Mouse (Mus musculus) c-Kit-positive CD71-positive TER-119-negative erythroid progenitor cells, embryonic 14.5 days (primary cell): Measurements from ENCODE around the gene Pmpcb.

Experiments
- DNase-seq: peaks from one replicate; pipeline ENCODE4 v3.0.0-alpha.2; 2013; ENCODE audit warnings: low read depth

Gene Pmpcb

DNA sequence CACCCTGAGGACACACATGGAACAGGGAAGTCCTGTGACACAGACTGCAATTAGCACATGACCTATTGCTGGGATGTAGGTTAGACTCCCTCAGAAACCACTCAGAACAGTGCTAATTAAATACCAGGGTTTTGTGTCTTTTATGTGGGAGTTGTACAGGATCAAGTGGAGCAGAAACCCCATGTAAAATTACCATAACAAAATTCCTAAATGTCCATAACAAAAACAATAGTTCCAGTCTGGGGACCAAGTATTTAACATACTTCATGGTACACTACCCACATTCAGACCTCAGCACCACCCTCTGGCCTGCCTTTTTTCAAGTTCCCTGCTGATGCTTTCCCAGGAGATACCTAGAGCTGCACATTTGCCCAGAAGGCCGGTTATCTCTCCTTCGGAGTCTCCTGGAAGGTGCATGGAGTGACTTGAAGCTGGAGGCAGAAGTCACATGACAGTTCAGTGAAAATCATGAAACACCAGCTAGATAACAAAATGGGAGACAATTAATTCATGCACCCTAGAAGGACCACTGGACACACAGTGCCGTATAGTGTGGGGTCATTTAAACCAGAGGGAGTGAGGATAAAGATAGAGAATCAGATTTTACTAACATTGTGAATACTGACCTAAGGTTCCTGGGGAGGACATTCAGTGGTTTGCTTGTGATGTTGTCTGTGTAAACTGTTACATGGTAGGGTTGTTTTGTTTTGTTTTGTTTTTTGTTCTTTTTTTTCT lies 4.6 kb upstream of the Pmpcb start:
- no peak for DNase-seq

DNA sequence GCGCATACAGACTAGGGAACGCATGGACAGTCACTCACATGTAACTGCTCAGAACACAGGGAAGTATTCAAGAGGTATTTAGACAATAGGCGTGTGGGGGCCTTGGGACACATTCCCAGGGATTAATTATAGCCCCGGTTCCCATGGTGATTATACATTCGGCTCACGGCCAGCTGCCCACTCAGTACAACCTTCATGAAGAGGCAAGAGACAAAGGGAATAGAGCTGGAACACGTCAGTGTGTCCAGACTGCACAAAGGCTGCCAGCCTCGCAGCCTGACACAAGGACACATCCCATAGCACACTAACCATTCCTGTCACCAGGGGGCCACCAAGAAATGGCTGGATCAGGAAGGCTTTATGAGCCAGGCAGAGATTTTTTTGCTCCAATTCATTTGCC lies 4.0 kb upstream of the Pmpcb start:
- DNase-seq = no peak

DNA sequence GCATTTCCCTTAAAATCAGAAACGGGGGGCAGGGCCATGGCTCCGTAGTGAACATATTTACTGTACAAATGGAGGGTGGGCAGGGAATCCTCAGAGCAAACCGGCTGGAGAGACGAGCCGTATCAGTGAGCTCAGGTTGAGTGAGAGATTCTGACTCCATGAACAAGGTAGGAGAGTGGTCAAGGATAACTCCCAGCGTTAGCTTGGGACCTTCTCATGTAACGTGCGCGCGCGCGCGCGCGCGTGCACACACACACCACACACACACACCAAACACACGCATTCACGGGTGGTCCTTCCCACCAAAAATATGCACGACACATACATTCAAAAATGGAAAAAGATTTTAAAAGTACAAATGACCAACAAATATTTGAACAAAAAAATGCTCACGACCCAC lies 1.8 kb upstream of the Pmpcb start:
- no peak for DNase-seq

DNA sequence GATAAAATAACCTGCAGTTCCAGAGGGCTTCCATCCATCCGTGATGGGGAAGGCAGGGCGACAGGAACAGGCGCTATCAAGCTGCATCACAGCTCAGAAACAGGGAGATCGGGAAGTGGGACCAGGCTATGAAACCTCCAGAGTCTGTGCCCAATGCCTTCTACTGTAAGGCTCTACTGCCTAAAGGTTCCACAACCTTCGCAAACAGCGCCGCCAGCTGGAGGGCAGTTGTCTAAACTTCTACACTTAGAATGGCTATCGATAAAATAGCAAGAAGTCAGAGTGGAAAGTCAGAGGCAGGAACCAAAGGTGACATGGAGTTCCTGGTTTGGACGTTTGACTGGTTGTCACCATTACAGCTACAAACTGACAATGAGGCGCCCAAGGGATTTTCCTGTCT lies 1.4 kb upstream of the Pmpcb start:
- peak; percentile 81 for DNase-seq

DNA sequence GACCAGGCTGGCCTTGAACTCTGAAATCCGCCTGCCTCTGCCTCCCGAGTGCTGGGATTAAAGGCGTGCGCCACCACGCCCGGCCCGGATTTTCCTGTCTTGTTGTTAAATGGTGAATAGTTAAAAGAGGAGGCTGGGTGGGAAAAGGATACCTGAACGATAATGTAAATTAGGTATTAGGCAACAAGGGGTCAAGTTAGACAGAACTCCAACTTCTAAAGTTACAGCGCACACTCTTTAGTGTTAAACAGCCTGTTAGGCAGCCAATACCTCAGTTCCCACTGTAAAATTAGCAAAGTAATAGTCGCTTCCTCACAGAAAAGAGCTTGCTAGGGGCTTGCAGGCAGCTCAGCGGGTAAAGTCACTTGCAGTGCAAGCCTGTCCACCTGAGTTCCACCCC lies 895 bp upstream of the Pmpcb start:
- no peak for DNase-seq

DNA sequence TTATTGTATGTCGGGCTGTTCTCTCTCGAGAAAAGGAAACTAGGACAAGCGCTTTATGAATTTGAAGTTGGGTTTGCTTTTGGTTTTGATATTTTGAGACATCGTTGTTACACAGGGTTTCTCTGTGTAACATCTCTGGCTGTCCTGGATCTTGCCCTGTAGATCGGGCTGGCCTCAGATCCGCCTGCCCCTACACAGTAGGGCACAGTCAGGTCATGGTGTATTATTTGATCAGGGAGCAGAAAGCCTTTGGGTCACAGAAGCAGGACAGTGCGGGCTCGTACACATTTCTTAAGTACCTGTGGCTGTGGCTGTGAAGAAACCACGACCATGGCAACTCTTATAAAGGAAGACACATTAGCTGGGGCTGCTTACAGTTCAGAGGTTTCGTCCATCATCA lies 679 bp downstream of the Pmpcb start:
- DNase-seq = no peak

DNA sequence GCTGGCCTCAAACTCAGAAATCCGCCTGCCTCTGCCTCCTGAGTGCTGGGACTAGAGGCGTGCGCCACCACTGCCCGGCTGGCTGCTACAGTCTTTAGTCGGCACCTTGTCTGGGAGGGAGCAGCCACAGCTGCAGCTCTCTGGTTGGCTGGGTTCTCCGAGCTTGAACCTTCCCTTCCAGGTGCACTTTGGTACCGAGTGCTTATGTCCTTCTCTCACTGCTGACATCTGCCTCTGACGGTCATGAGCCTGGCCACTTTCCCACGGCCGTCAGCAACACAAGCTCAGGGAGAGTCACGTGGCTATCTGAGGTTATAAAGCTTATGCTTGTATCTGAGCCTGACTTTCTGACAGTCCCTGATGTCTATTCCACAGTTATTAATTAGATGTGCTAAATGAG lies 2.2 kb downstream of the Pmpcb start:
- no peak for DNase-seq

DNA sequence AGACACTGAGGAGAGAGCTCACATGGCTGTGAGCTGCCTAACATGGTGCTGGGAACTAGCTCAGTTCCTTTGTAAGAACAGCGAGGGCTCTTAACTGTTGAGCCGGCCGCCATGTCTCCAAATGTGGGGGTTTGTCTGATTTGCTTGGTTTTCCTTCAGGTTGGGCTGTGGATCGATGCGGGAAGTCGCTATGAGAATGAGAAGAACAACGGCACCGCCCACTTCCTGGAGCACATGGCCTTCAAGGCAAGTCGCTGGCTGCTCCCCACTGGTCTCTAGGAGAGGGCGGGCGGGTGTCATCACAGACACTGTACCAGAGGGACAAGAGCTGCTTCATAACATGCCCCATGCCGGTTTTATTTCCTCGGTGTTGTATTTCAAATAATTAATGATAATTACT lies 2.9 kb downstream of the Pmpcb start:
- DNase-seq = no peak

DNA sequence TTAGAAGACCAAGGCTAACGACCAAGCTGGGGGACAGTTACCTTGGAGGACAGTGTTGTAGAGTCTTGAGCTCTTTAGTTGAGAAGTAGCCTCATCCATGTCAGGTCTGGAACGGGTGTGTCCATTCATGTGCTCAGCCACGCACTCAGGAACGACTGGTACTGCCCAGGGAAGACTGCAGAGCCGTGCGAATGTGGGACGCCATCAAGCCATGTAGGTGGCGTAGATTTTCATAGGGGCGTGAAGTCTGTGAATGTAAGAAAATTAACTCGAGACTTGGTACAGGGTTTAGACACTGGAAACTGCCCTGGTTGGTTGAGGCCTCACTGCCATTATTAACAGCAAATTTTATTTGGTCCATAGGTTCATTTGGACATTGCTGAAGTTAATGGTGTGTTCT lies 6.7 kb downstream of the Pmpcb start:
- no peak for DNase-seq

DNA sequence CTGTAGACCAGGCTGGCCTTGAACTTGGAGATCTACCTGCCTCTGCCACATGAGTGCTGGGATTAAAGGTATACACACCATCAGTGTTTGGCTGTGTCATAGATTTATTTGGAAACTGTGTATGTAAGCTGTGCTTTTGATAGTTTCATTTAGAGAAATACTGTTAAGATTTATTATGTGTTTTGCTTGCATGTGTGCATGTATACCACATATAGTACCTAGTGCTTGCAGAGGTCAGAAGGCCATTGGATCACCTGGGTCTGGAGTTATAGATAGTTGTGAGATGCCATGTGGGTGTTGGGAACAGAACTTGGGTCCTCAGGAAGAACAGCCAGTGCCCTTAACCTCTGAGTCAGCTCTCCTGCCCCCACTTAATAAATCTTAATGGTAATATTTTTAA lies 7.7 kb downstream of the Pmpcb start:
- no peak for DNase-seq

DNA sequence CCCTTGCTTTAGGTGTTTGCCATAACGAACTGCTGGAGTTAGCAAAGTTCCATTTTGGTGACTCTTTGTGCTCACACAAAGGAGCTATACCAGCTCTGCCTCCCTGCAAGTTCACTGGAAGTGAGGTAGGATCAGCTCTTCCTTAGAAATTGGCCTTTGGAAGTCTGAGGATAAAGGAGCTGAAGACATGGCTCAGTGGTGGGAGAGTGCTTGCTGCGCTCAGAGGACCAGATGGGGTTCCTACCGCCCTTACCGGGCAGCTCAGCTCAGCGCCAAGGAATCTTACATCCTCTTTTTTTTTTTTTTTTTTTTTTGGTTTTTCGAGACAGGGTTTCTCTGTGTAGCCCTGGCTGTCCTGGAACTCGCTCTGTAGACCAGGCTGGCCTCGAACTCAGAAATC lies 9.0 kb downstream of the Pmpcb start:
- no peak for DNase-seq

DNA sequence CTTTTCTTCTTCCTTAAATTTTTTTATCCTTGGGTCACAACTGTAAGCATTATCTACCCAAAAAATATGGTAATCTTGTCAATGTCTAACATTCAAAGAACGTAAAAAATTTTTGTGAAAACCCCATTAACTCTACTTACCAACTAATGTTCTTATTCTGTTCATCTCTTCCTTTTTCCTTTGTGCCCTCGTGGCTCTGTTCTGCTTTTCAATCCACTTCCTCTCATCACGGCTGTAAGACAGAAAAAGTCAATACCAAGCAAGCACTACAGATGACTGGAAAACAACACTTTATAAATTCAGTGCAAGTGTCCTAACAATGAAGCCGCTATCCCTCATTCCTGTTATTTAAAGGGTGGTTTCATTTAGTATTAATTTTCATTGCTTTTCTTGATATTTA lies 31.6 kb downstream of the Pmpcb start:
- no peak for DNase-seq

DNA sequence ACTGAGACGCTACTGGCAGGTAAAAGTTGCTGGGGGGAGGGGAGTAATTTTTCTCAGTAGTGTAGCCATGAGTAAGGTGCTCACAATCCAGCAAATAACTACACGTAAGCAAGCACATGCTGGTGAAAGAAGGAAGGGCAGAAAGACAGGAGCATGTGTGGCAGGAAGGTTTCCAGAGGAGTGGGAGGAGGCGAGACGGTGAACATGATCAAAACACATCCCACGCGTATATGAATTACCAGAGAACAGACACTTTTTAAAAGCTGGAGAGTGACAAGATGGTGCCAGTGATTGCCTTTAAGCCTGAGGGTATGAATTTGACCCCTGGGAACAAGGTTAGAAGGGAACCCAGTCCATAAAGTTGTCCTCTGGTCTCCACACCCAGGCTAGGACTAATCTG lies 32.9 kb downstream of the Pmpcb start:
- no peak for DNase-seq

DNA sequence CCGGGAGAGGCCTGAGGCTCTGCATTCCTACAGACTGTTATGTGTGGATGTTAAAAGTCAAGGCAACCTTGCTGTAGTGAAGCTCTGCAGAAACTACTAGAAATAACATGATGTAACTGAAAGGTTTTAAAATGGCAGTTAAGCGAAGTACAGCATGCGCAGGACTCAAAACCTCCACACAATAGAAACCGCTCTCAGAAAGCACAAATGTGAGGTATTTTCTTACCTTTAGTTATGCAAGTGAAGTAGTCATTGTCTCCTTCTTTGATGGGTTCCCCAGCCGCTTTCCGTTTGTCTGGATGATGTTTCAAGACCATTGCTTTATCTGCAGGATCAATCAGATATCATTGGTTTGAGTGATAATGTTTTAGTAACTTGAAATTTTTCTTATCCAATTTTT lies 39.5 kb downstream of the Pmpcb start:
- DNase-seq = no peak

DNA sequence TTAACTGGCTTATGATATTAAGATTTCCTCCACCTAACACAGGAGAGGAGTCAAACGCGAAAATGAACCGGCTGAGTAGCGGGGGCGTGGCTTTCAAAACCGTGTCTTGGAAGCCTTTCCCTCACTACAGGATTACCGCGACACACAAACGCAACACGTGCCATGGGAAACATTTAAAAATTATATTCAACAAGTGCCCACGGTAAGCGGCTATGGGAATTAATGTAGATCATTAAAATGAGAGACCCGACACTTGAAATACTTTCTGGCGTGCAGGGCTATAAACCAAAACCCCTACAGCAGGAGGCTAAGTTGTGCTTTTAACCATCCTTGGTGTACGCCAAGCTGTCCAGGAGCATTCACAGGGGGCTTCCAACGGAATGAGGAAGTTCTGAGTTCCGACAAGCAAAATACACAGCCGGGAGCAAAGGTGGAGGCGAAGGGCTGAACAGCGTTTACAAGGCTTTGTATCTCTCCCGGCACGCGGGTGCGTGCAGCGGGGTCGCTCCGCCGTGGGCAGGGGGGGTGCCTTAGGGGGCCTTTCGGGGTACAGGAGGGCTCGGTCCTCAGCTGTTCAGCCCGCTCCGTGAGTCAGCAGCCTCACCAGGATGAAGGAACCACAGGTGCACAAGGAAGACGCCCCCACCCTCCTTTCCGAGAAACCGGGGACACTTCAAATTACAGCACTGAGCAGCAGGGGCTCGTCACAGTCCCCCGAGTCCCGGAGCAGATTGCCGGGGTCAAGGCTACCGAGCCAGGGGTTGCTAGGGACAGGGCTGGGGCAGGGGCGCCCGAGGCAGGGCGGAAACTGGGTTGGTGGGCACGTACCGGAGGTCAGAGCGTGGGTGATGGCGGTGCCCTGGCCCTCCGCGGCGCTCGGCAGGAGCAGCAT lies 47.5 kb downstream of the Pmpcb start:
- DNase-seq = peak; percentile 45

DNA sequence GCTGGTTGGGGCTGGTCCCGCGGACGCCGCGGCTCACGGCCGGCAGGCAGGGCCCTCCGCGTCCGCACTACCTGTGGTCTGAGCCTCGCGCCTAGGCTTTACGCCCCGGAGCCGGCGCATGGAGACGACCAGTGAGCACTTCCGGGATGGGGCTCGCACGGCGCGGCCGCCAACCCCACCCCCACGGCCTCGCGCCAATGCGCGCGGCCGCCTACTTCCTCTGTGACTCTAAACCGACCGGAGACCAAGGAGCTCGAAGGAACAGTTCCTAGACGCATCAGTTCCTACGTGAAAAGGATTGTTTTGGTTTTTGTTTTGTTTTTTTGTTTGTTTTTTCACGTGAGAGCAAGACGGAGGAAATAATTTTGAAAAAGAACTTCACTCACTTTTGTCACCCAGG lies 48.1 kb downstream of the Pmpcb start, which contains the start of the genes Dnajc2 and Psmc2:
Dnajc2 (minus strand) TSS at position 199 of the 400 bp plus-strand sequence.
Psmc2 (plus strand) TSS at position 231 of the 400 bp plus-strand sequence.
- peak; percentile 85 for DNase-seq

DNA sequence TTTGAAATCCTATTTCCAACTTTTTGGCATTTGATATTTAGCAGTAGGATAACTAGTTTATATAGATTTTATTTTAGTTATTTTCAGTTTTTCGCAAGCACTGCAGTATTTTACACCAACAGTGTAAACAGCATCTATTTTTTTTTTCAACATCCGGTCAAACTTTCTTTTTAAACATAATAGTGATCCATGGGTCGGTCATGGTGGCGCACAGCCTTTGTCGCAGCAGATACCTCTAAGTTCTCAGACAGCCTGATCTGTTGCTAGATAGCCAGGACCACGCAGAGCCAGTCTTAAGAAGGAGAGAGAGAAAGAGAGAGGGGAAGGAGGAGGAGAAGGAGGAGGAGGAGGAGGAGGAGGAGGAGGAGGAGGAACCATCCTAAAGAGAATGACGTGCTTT lies 48.8 kb downstream of the Pmpcb start:
- peak; percentile 20 for DNase-seq

DNA sequence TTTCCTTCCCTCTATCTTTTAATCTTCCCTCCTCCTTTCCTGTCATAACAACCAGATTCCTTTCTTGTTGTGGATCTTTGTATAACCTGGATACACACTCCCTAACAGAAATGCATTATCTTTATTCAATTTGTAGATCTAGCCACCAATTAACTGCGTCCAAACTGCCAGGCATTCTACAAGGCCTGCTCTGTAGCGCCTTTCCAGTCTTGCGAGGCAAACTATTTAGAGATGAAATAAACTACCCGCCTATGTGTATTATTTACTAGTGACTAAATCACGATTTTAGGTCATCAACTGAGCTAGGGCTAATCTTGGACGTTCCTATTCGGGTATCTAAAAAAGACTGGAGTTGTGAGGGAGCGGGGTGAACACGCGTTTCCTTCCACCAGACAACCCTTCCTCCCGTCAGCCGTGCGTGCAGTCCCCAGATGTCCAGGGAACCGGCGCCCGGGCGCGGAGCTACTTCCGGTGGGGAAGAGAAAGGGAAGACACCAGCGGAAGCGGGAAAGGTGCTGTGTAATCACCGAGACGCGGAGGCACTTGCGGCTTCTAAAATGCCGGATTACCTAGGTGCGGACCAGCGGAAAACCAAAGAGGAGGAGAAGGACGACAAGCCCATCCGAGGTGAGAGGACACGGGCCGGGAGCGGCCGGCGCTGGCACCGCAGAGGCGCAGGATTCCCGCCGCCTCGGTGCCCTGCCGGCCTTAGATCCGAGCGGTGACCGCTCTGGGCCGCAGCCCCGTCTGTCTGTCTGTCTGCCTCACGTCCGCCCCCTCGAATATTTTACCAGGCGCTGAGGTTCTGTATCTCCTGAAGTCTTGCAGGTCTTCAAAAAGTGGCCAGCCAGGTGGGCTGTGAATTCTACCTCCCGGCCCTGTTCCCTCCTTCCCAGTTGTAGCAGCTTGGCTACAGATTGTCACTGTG lies 49.6 kb downstream of the Pmpcb start:
- peak; percentile 91 for DNase-seq

DNA sequence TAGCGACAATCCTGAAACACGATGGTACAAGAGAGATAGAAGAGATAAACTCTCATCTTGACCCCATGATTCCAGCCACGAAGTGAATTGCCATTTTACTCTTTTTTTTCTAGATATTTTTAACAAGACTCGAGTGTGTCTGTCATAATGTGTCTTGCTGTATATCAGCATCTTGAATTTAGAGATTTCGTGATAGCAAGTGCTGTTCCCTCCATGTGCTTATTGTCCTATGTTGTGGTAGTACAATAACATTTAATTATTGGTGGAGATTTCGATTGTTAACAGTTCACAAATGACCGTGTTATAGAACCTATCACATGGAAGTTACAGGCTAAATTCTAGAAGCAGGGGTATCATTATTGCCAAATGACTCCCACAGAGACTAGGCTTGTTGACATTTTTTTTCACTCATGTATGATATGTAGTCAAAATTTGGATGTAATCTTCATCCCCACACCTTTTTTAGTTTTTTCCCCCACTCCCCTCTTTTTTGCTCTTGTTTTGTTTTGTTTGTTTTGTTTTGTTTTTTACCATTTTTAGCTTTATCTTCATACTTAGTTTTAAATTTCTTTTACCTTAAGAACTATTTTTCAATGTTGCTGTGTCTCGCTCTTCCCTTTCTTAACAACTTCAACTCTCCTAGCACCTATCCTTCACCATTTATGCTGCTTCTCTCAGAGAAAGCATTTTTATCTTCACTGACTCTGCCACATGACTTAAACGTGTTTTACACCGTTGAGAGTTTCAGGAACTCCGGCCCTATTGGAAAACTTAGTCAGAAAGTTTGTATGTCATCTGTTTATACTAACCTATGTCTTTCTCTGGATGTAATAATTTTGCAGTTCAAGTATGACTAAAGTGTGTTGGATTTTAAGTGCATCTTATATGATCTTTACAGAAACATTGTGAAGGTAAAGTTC lies 50.5 kb downstream of the Pmpcb start:
- DNase-seq = no peak

DNA sequence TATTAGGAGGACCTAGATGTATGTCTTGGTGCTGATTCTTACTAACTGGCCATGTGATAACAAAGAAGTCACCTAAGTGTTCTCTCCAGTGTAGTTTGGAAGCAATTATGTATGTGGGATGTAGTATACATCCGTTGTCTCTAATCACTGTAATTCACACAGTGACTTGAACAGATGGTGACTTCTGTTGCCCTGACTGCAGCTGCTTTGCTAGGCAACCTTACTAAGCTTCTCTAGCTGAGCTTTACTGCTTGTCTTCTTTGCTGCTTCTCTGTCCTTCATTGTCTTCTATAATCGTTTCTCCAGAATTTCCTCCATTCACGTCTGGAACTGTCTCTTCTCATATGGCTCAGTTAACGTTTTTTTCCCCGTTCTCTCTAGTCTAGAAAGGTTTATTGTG lies 52.1 kb downstream of the Pmpcb start:
- no peak for DNase-seq

DNA sequence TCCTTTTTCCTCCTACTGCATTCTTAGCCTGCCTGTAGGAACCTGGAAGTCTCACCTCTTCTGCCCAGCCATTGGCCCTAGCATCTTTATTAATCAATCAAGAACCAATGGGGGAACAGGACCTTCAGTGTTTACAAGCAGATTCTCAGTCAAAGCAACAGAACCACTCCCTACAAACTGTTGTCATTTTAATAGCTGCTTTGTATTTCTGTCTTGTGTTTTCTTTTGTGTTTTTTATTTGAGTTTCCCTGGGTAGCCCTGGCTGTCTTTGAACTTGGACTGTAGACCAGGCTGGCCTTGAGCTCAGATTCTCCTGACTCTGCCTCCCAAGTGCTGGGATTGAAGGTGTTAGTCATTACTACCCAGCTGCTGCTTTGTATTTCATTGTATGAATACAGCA lies 55.2 kb downstream of the Pmpcb start:
- DNase-seq = no peak
